Mouse (Mus musculus) G1E (cell line): ENCODE results near the gene Ormdl2. TPM values are rescaled to one million over a fixed set of nuclear protein-coding genes. Genes with fewer than 3 reads are reported as not detected.

Source experiments
- ATAC-seq: 2 replicates; pipeline ENCODE4 v1.8.0; 2016; ENCODE audit warnings: mild to moderate bottlenecking; ENCODE audit not compliant: insufficient number of reproducible peaks, poor library complexity, low FRiP score, severe bottlenecking; ENCODE audit errors: extremely low read depth
- DNase-seq: peaks from one replicate; pipeline ENCODE4 v3.0.0; 2012; ENCODE audit warnings: low spot score
- H3K27me3 ChIP-seq: 2 replicates; pipeline ENCODE4 v1.6.1; 2012; ENCODE audit warnings: mild to moderate bottlenecking, low read length, inconsistent platforms; ENCODE audit not compliant: insufficient read depth
- H3K36me3 ChIP-seq: replicated peaks from 2 replicates; pipeline ENCODE3; 2012; ENCODE audit warnings: mild to moderate bottlenecking, inconsistent platforms
- H3K4me1 ChIP-seq: 2 replicates; pipeline ENCODE4 v1.6.1; 2012; ENCODE audit warnings: low read depth, low read length, inconsistent platforms, mixed read lengths; ENCODE audit not compliant: insufficient read depth
- H3K4me3 ChIP-seq: 2 replicates; pipeline ENCODE4 v1.5.1; 2012; ENCODE audit warnings: low read depth, mild to moderate bottlenecking, inconsistent platforms, low read length, moderate library complexity, mixed read lengths
- H3K9me3 ChIP-seq: replicated peaks from 2 replicates; pipeline ENCODE4 v1.6.1; 2012; ENCODE audit warnings: inconsistent platforms
- CTCF ChIP-seq: IDR thresholded peaks from 2 replicates; pipeline ENCODE4 v1.5.1; 2012; ENCODE audit warnings: low read depth, low read length, inconsistent platforms, mixed read lengths
- GATA1 ChIP-seq: IDR thresholded peaks from 2 replicates; pipeline ENCODE4 v1.6.1; 2012; ENCODE audit warnings: borderline replicate concordance, low read length, inconsistent platforms, mixed read lengths
- GATA2 ChIP-seq: IDR thresholded peaks from 2 replicates; pipeline ENCODE4 v1.6.1; 2012; ENCODE audit warnings: low read depth, low read length, inconsistent platforms, borderline replicate concordance
- POLR2AphosphoS5 ChIP-seq: IDR thresholded peaks from 2 replicates; pipeline ENCODE4 v1.6.1; 2012; ENCODE audit warnings: low read depth, low read length, inconsistent platforms; ENCODE audit not compliant: insufficient replicate concordance
- TAL1 ChIP-seq: conservative IDR thresholded peaks from 2 replicates; pipeline ENCODE4 v1.6.1; 2012; ENCODE audit warnings: low read depth, low read length, inconsistent platforms, mixed read lengths
- polyA plus RNA-seq: library from polyadenylated mRNA; stranded (reverse); fragments of >175 nt; gene quantifications from 2 replicates; pipeline ENCODE4 v1.2.3, GENCODE M21; 2012
- total RNA-seq, 2 experiments: library from RNA; stranded (forward) in 1 of 2; stranded (reverse) in 1 of 2; fragments of 200-1000 nt in 1 of 2; fragments of >200 nt in 1 of 2; fragmentation: Nextera tagmentation in 1 of 2; gene quantifications; 2 replicates each; pipeline ENCODE4 v1.2.3; 2014 to 2017

The Ormdl2 gene
- total and polyA plus RNA-seq, 3 experiments = 21.9 to 132 (median 31.9) TPM

DNA sequence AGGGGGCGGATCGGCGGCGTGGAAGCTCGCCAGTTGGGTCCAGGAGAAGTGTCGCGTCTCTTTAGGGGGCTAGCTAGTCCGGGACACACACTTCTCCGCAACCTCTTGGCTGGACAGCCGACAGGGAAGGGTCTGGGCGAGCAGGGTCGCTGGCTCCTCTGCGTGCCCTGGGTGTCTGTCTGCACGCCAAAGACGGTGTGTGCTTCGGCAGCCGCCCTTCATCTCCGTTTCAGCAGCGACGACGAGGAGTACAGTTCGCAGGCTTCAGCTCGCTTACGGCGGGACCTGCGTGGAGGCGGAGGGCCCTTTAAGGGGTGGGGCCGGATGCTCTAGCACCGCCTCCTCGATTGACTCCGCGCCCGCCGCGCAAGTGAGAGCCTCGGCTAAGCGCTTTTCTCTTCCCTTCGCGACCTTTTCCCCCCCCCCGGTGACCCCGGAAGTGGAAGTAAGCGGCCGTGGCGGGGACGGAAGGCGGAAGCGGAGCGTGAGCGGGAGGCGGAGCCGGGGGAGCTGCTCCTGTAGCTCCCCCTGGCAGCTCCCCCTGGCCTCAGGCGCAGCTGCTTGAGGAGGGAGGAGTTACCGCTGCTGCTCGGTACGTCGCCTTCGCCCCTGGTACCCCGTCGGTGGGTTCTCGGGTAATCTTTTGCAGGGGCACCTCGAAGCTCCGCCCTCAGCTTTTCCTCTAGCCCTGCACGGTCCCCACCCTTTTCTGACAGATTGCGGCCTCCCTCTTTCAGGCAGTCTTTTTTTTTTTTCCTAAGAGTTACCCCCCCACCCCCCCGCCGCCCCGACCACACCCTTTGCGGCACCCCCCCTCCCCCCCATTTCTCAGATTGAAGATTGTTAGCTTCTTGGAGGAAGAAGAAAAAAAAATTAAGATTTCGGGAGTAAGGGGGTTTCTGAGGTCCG, 16.1 kb downstream of the Ormdl2 start:
- peak overlapping the region; percentile 95 for H3K4me3 ChIP-seq
- no peak for TF ChIP-seq CTCF
- no peak for TF ChIP-seq GATA1
- no peak for TF ChIP-seq TAL1
- TF ChIP-seq POLR2AphosphoS5 = no peak
- TF ChIP-seq GATA2 = no peak
- peaks cover 45% of the 10 kb centered on the region for H3K4me1 ChIP-seq
- H3K36me3 ChIP-seq = peaks cover 58% of the 10 kb centered on the region
- ATAC-seq = peak; percentile 85
- peak; percentile 96 for DNase-seq
- H3K27me3 ChIP-seq = no peaks in the 10 kb centered on the region
- no peaks in the 10 kb centered on the region for H3K9me3 ChIP-seq

- DNase-seq (peak; percentile 70), ATAC-seq (peak; percentile 9; the same call in 1 of the 2 replicates)
- TF ChIP-seq GATA1 = no peak
- TF ChIP-seq TAL1 = no peak
- no peak for TF ChIP-seq CTCF
- no peak for TF ChIP-seq POLR2AphosphoS5
- TF ChIP-seq GATA2 = no peak
- Histone ChIP-seq H3K4me3 (peak within 1 kb of the TSS; percentile 95), H3K9me3 (no peaks in the 10 kb centered on the region), H3K36me3 (peaks cover 56% of the 10 kb centered on the region), H3K4me1 (peaks cover 45% of the 10 kb centered on the region), H3K27me3 (no peaks in the 10 kb centered on the region)
Observed at GRCm38 (mm10) chr10:128804271-128805091, 17.0 kb downstream of the Ormdl2 start, which contains the start of gene Tmem198b. TSS of gene Tmem198b (minus strand) at chr10:128804370.

DNA sequence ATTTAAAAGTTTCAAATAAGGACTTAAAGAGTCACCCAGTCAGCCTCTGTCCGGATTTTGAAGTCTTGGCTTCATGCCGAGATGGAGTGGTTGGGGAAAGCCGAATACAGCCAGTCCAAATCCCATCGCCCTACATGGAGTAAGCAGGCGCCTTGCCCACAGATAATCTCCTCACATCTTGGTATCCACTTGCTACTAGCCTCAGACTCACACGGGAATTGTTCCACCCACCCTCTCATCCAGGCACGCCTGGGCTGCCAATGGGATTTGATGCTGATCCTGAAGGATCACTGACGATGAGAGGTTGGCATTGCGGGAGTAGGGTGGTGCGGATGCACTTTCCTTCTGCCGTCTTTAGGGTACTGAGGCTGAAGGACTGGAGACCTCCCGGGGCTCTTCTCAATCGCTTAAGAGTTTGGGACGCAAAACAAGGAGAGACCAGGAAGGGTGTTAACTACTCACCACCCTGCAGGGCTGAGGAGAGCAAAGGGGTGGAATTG, 17.6 kb downstream of the Ormdl2 start, which contains the start of gene Dnajc14:
Gene Dnajc14 (plus strand): TSS at position 292 of the 500 bp plus-strand sequence.
- Histone ChIP-seq H3K36me3 (peaks cover 51% of the 10 kb centered on the region), H3K4me3 (peak within 1 kb of the TSS; percentile 95), H3K4me1 (peaks cover 40% of the 10 kb centered on the region), H3K9me3 (no peaks in the 10 kb centered on the region), H3K27me3 (no peaks in the 10 kb centered on the region)
- DNase-seq (peak; percentile 19), ATAC-seq (no peak)
- no peak for TF ChIP-seq GATA1

- ATAC-seq (no peak), DNase-seq (no peak)
- Histone ChIP-seq H3K36me3 (peaks cover 48% of the 10 kb centered on the region), H3K27me3 (no peaks in the 10 kb centered on the region), H3K4me1 (peaks cover 36% of the 10 kb centered on the region), H3K4me3 (peak overlapping the region; percentile 21; the same call in 1 of the 2 replicates), H3K9me3 (no peaks in the 10 kb centered on the region)
- TF ChIP-seq TAL1 (no peak), CTCF (no peak), GATA2 (no peak), GATA1 (no peak), POLR2AphosphoS5 (no peak)
Observed at GRCm38 (mm10) chr10:128803361-128803760, 18.1 kb downstream of the Ormdl2 start.

DNA sequence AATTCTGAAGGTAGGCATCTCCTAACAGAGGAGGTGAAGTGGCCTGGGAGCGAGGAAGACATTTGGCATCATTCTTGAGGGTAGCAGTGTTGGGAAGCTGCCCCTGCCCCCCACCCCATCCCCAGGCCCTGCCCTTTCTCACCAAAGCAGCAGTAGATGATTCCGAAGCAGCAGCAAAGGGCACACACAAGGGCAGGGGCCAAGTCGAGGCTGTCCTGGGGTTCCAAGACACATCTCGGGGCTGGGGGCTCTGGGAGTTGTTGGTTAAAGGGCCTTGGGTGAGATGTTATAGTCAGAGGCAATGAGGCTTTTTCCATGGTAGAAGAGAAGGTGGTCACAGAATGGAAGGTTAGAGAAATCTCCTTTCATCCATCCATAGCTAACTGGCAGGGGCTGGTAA, 18.5 kb downstream of the Ormdl2 start:
- Histone ChIP-seq H3K9me3 (no peaks in the 10 kb centered on the region), H3K4me3 (no peak overlapping the region), H3K4me1 (peaks cover 35% of the 10 kb centered on the region), H3K27me3 (no peaks in the 10 kb centered on the region), H3K36me3 (peaks cover 44% of the 10 kb centered on the region)
- no peak for DNase-seq
- TF ChIP-seq TAL1 = no peak
- TF ChIP-seq POLR2AphosphoS5 = no peak
- no peak for TF ChIP-seq CTCF
- TF ChIP-seq GATA2 = no peak
- TF ChIP-seq GATA1 = no peak
- no peak for ATAC-seq

GRCm38 (mm10) chr10:128801981-128802495, 19.4 kb downstream of the Ormdl2 start:
- H3K4me3 ChIP-seq = no peak overlapping the region
- ATAC-seq (no peak), DNase-seq (no peak)
- H3K9me3 ChIP-seq = no peaks in the 10 kb centered on the region
- H3K27me3 ChIP-seq = no peaks in the 10 kb centered on the region
- H3K36me3 ChIP-seq = peaks cover 35% of the 10 kb centered on the region
- peaks cover 26% of the 10 kb centered on the region for H3K4me1 ChIP-seq
- TF ChIP-seq CTCF (no peak), POLR2AphosphoS5 (no peak), GATA2 (no peak), GATA1 (no peak), TAL1 (no peak)
